Mouse (Mus musculus) CH12.LX (cell line): ENCODE measurements around the gene Cwc22.

ENCODE experiments used
- CHD1 ChIP-seq: IDR thresholded peaks from 2 replicates; pipeline ENCODE4 v1.6.1; 2012; ENCODE audit warnings: low read depth, low read length, improper control_type of control experiment, inconsistent platforms
- CHD2 ChIP-seq: IDR thresholded peaks from 2 replicates; pipeline ENCODE4 v1.6.1; 2011; ENCODE audit warnings: low read length, improper control_type of control experiment
- CTCF ChIP-seq, 2 experiments: IDR thresholded peaks in 1 of 2; conservative IDR thresholded peaks in 1 of 2; 2 replicates each; pipeline ENCODE4 v1.5.1; 2011 to 2012; ENCODE audit warnings: low read depth in 2 of 2, low read length in 2 of 2, improper control_type of control experiment in 1 of 2, inconsistent platforms in 1 of 2, mild to moderate bottlenecking in 1 of 2, moderate library complexity in 1 of 2
- ETS1 ChIP-seq: conservative IDR thresholded peaks from 2 replicates; pipeline ENCODE4 v1.6.1; 2012; ENCODE audit warnings: low read depth, mild to moderate bottlenecking, inconsistent platforms, low read length, improper control_type of control experiment, moderate library complexity
- HCFC1 ChIP-seq: IDR thresholded peaks from 2 replicates; pipeline ENCODE4 v1.6.1; 2012; ENCODE audit warnings: low read depth, mild to moderate bottlenecking, inconsistent platforms, low read length, improper control_type of control experiment
- JUND ChIP-seq: conservative IDR thresholded peaks from 2 replicates; pipeline ENCODE4 v1.6.1; 2011; ENCODE audit warnings: low read depth, low read length, improper control_type of control experiment
- MEF2A ChIP-seq: IDR thresholded peaks from 2 replicates; pipeline ENCODE4 v1.6.1; 2014; ENCODE audit warnings: low read depth, mild to moderate bottlenecking, inconsistent platforms, low read length, improper control_type of control experiment, borderline replicate concordance
- MXI1 ChIP-seq: IDR thresholded peaks from 2 replicates; pipeline ENCODE4 v1.6.1; 2011; ENCODE audit warnings: mild to moderate bottlenecking, low read depth, low read length, improper control_type of control experiment
- POLR2A ChIP-seq: IDR thresholded peaks from 2 replicates; pipeline ENCODE4 v1.6.1; 2011; ENCODE audit warnings: low read depth, mild to moderate bottlenecking, improper control_type of control experiment, low read length
- RCOR1 ChIP-seq: conservative IDR thresholded peaks from 2 replicates; pipeline ENCODE4 v1.6.1; 2012; ENCODE audit warnings: low read depth, mild to moderate bottlenecking, inconsistent platforms, low read length, improper control_type of control experiment
- SIN3A ChIP-seq: IDR thresholded peaks from 2 replicates; pipeline ENCODE4 v1.6.1; 2012; ENCODE audit warnings: low read length, improper control_type of control experiment, inconsistent platforms
- USF1 ChIP-seq: IDR thresholded peaks from 2 replicates; pipeline ENCODE4 v1.6.1; 2014; ENCODE audit warnings: low read depth, mild to moderate bottlenecking, inconsistent platforms, low read length, improper control_type of control experiment

DNA sequence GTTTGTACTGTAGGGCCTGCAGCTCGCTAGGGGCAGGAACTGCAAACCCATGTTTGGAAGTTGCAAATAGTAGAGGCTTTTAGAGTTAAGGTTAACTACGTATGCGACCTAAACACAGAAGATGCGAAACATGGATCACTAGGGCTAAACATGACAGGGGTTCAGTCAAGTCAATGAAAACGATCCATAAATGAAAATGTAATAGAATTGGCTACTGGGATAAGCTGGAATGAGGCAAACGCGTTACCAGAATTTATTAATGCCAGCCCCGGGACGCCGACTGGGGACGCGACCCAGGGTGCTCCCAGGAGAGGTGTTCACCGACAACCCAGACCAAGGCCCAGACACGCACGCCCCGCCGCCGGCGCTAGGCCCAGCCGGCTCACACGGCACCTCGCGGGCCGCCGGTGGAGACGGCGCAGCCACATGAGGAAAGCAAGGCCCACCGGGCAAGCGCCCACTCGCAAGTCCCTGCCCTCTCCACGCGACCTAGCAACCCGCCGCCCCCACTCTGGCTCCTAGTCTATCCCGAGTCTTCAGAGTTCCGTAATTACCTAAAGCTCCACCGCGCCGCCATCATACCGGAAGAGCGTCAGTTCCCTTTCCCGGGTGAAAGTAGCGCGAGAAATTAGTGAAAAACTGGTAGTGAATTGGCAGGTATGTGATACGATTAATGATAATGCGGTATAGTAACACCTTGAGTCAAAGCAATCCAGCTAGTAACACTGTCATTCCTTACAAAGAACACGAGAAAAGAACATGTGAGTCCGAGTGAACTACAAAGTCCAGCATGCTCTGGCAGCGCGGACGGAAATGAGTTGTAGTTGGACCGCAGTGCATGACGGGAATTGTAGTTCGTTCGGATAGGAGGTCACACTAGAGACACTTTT, at the start of gene Cwc22:
- no peak for TF ChIP-seq CTCF (conservative IDR thresholded peaks at IDR 0.05 in 1 of 2, IDR thresholded peaks at IDR 0.05 in 1 of 2; ENCODE audit: low read depth in 2 of 2, low read length in 2 of 2)
- TF ChIP-seq MEF2A: no peak
- TF ChIP-seq USF1: no peak
- TF ChIP-seq POLR2A: peak; percentile 60; the same call in 1 of the 2 replicates
- peak; percentile 79 for TF ChIP-seq SIN3A
- peak; percentile 97 for TF ChIP-seq CHD2
- TF ChIP-seq ETS1: no peak
- no peak for TF ChIP-seq JUND
- TF ChIP-seq CHD1: no peak
- TF ChIP-seq MXI1: peak; percentile 86; the same call in 1 of the 2 replicates
- no peak for TF ChIP-seq RCOR1
- TF ChIP-seq HCFC1: peak; percentile 97
